Mouse (Mus musculus) urinary bladder, adult 18-20 months (tissue): ENCODE results near the gene Abcb9.
"Not testable (repeated sequence)": the region's sequence is repeated elsewhere in the genome, so short reads cannot be mapped to it uniquely, and the experiment has no call there.

ENCODE experiments used
- DNase-seq, 2 experiments: peaks; one replicate each; pipeline ENCODE4 v3.0.0; 2022; ENCODE audit warnings: low spot score in 2 of 2, mixed read lengths in 2 of 2

The Abcb9 gene

GRCm38 (mm10) chr5:124059677-124060076, 35.9 kb downstream of the Abcb9 start:
- DNase-seq, result no peak

GRCm38 (mm10) chr5:124058749-124059148, 36.8 kb downstream of the Abcb9 start:
- no peak for DNase-seq

- no peak for DNase-seq
These were observed 38.6 kb downstream of the Abcb9 start for GRCm38 (mm10) chr5:124056956-124057355.

GRCm38 (mm10) chr5:124056219-124056618, 39.4 kb downstream of the Abcb9 start:
- DNase-seq, result no peak

- not testable (repeated sequence) for DNase-seq
These were observed 43.0 kb downstream of the Abcb9 start for GRCm38 (mm10) chr5:124052641-124053040.

GRCm38 (mm10) chr5:124051899-124052491, 43.6 kb downstream of the Abcb9 start:
- peak in 1 of 2 experiments; percentile 55 for DNase-seq

- DNase-seq, result no peak
These were observed 45.2 kb downstream of the Abcb9 start for GRCm38 (mm10) chr5:124050095-124051050.

GRCm38 (mm10) chr5:124049249-124050045, 46.2 kb downstream of the Abcb9 start:
- no peak for DNase-seq

- peak in 1 of 2 experiments; percentile 86 for DNase-seq
These were observed 48.7 kb downstream of the Abcb9 start for GRCm38 (mm10) chr5:124046741-124047401.

- DNase-seq, result no peak
These were observed 50.1 kb downstream of the Abcb9 start for GRCm38 (mm10) chr5:124045453-124046010.

- no peak for DNase-seq
These were observed 51.6 kb downstream of the Abcb9 start for GRCm38 (mm10) chr5:124043999-124044398.

GRCm38 (mm10) chr5:124043212-124043978, 52.2 kb downstream of the Abcb9 start:
- DNase-seq, result no peak

GRCm38 (mm10) chr5:124041097-124041496, 54.5 kb downstream of the Abcb9 start:
- DNase-seq, result no peak

GRCm38 (mm10) chr5:124039602-124040001, 56.0 kb downstream of the Abcb9 start:
- DNase-seq, result no peak

- DNase-seq, result no peak
These were observed 58.8 kb downstream of the Abcb9 start for GRCm38 (mm10) chr5:124036836-124037235.

- DNase-seq, result no peak
These were observed 59.3 kb downstream of the Abcb9 start for GRCm38 (mm10) chr5:124036341-124036740.

GRCm38 (mm10) chr5:124035806-124036205, 59.8 kb downstream of the Abcb9 start:
- DNase-seq, result no peak

- no peak for DNase-seq
These were observed 60.2 kb downstream of the Abcb9 start for GRCm38 (mm10) chr5:124035406-124035805.

GRCm38 (mm10) chr5:124034471-124034870, 61.1 kb downstream of the Abcb9 start:
- no peak for DNase-seq

GRCm38 (mm10) chr5:124032001-124032508, 63.5 kb downstream of the Abcb9 start, which contains the start of gene Vps37b:
Vps37b (minus strand) TSS chr5:124032270.
- DNase-seq, result peak; percentile 79 to 82
